Mouse (Mus musculus) olfactory bulb, adult 2 months (tissue): ENCODE data around the gene S1pr3. TPM values are rescaled to one million over a fixed set of nuclear protein-coding genes. Genes with fewer than 3 reads are reported as not detected.

ENCODE experiments used
- H3K27ac ChIP-seq: fragments of 200-500 bp; 2 replicates; pipeline ENCODE4 v1.5.1; 2012; ENCODE audit warnings: low read depth, low read length; ENCODE audit not compliant: insufficient read depth
- H3K4me1 ChIP-seq: fragments of 200-500 bp; 2 replicates; pipeline ENCODE4 v1.6.1; 2012; ENCODE audit warnings: low read length; ENCODE audit not compliant: control insufficient read depth, insufficient read depth
- H3K4me3 ChIP-seq: fragments of 200-500 bp; 2 replicates; pipeline ENCODE4 v1.5.1; 2012; ENCODE audit warnings: mild to moderate bottlenecking, low read depth, low read length, moderate library complexity; ENCODE audit not compliant: insufficient read depth
- CTCF ChIP-seq: fragments of 200-500 bp; IDR thresholded peaks from 2 replicates; pipeline ENCODE4 v1.5.1; 2012; ENCODE audit warnings: low read depth, mild to moderate bottlenecking, low read length, moderate library complexity; ENCODE audit not compliant: insufficient read depth
- POLR2A ChIP-seq: fragments of 200-500 bp; IDR thresholded peaks from 2 replicates; pipeline ENCODE4 v1.6.1; 2012; ENCODE audit warnings: mild to moderate bottlenecking, low read depth, low read length, moderate library complexity; ENCODE audit not compliant: insufficient read depth
- WGBS: fragments of 180-500 bp; shearing (Covaris S2); methylation state at CpG from one replicate; pipeline ENCODE4 v1.1.7; 2018; 5-methylcytosine and 5-hydroxymethylcytosine counted together
- polyA plus RNA-seq: library from polyadenylated mRNA; stranded (reverse); fragments of >200 nt; gene quantifications from 2 replicates; pipeline ENCODE4 v1.2.4, GENCODE M21; 2012; ENCODE audit warnings: low replicate concordance; ENCODE audit not compliant: missing spikeins, insufficient read depth, insufficient read length

Gene S1pr3
- polyA plus RNA-seq, 1 experiment: not detected

DNA sequence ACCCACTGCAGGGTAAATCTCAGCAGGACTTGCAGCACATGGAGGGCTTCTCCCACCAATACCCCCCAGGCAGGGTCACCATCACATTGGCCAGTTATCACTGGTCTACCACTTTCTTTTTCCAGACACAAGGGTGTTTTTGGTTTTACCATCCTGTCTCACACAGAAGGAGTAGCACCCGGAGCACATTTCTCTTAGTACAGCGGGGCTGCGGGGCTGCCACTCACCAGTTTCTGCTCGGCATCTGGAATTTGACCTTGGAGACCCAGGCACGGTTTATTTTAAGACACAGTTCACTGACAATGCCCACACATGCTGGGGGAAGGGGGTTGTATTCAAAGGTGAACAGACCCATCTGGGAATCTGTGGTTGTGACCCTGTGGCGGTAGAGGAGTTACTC lies 28.8 kb upstream of the S1pr3 start:
- no peak overlapping the region for H3K27ac ChIP-seq
- no peaks in the 10 kb centered on the region for H3K4me1 ChIP-seq
- TF ChIP-seq CTCF: no peak
- TF ChIP-seq POLR2A: no peak
- WGBS: 74% methylated on average over 6 of the region's 6 CpGs
- no peak overlapping the region for H3K4me3 ChIP-seq

DNA sequence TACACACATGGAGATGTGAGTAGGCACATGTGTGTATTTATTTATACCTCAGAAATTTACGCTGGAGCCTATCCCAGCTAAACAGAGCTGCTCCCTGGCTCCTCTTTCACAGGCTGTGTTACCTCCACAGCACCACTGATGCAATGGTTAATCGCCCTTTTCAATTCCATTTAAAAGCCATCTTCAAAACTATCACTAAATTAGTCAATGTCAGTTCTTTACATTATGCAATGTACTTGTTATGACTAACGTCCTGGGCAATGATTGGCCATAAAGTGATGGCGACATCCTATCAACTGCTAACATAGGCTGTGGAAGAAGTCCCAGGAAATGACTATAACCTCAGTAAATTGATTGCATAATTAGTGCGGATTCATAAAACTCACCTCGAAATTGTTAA lies 26.9 kb upstream of the S1pr3 start:
- no peak overlapping the region for H3K27ac ChIP-seq
- TF ChIP-seq POLR2A: no peak
- TF ChIP-seq CTCF: no peak
- no peaks in the 10 kb centered on the region for H3K4me1 ChIP-seq
- 95% methylated on average over 6 of the region's 6 CpGs for WGBS
- H3K4me3 ChIP-seq: no peak overlapping the region

DNA sequence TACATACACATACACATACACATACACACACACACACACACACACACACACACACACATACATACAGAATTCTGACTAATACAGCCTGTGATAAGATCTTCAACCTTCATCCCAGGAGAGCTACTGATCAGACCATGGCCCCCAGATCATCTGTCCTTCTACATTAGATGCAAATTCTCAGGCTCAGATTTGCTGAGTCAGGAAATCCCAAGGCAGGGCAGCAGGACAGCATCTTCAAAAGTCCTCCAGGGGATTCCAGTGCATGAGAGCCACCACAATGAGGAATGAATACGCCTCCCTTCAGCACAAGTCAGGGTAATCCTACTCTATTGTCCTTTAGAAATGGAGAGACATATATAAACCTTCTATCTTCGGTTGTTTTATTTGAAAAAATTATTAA lies 23.5 kb upstream of the S1pr3 start:
- no peak overlapping the region for H3K27ac ChIP-seq
- 90% methylated on average over 2 of the region's 2 CpGs for WGBS
- H3K4me3 ChIP-seq: no peak overlapping the region
- no peak for TF ChIP-seq POLR2A
- TF ChIP-seq CTCF: no peak
- no peaks in the 10 kb centered on the region for H3K4me1 ChIP-seq

DNA sequence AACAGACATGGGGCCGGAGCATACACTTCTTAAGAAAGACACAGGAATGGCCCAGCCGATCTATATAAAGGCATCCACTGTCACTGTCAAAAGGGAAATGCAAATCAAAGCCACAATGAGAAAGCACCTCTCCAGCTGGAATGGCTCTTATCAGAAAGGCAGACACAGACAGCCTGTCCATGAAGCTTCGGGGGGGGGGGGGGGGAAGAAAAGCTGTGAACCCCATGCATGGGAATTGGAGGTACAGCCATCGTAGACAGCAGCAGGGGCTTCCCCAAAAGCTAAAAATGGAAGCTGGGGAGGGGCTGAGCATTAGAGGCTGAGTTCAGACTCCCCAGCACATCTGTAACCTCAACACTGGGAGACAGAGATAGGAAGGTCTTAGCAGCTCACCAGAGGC lies 20.5 kb upstream of the S1pr3 start:
- no peak overlapping the region for H3K4me3 ChIP-seq
- peaks cover 4% of the 10 kb centered on the region; the same call in 1 of the 2 replicates for H3K4me1 ChIP-seq
- no peak overlapping the region for H3K27ac ChIP-seq
- TF ChIP-seq POLR2A (no peak), CTCF (no peak)
- WGBS: 59% methylated on average over 4 of the region's 4 CpGs

DNA sequence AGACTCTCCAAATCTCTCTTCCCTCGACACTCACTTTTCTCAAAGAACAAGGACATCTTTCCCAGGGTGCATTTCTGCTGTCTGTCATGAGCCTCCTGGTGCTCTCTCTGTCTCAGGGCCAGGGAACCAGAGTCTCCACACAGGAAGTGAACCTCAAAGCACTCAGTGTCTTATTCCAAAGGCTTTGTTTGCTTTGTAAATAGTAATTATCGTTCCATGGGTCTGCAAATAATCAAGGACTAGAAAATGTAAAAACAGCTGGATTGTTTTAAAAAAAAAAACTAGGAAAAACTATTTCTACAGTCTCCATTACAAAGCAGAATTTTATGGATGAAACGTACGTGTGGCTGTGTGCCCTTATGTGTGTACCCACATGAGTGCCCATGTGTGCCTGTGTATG lies 18.0 kb upstream of the S1pr3 start:
- 38% methylated on average over 4 of the region's 4 CpGs for WGBS
- no peak for TF ChIP-seq CTCF
- no peak for TF ChIP-seq POLR2A
- H3K4me3 ChIP-seq: no peak overlapping the region
- H3K27ac ChIP-seq: no peak overlapping the region
- peaks cover 4% of the 10 kb centered on the region; the same call in 1 of the 2 replicates for H3K4me1 ChIP-seq

DNA sequence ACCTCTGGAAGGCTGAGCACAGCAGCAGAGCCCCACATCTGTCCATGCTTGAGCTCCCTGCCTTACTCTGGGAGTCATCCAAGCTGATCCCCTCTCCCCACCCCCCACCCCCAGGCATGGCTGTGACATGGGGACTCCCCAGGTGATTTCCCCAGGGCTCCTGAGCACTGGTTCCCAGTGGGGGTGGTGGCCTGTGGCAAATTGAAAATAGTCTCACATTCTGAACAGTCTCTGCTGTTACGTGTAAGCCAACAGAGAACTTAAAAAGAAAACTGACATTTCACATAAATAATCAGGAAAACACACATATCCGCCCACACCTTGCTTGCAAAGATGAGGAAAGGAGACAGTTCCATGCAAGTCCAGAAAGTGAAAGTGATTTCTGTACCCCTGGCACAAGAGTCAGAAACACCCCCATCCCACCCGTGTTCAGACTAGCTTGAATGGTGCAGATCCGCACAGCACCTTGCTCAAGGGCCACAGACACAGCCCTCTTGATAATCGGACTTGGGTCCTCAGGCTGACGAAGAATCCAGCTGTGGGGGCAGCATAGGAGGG lies 17.0 kb upstream of the S1pr3 start:
- Histone ChIP-seq H3K27ac (no peak overlapping the region), H3K4me3 (no peak overlapping the region), H3K4me1 (peaks cover 4% of the 10 kb centered on the region; the same call in 1 of the 2 replicates)
- 94% methylated on average over 6 of the region's 6 CpGs for WGBS
- TF ChIP-seq POLR2A (no peak), CTCF (no peak)

- TF ChIP-seq POLR2A: no peak
- no peak for TF ChIP-seq CTCF
- no peak overlapping the region for H3K4me3 ChIP-seq
- peaks cover 4% of the 10 kb centered on the region; the same call in 1 of the 2 replicates for H3K4me1 ChIP-seq
- H3K27ac ChIP-seq: no peak overlapping the region
- WGBS: 60% methylated on average over 1 of the region's 1 CpGs
Observed at GRCm38 (mm10) chr13:51392256-51392655, 16.2 kb upstream of the S1pr3 start.

- TF ChIP-seq CTCF (no peak), POLR2A (no peak)
- Histone ChIP-seq H3K4me3 (no peak overlapping the region), H3K4me1 (peaks cover 11% of the 10 kb centered on the region), H3K27ac (no peak overlapping the region)
- 85% methylated on average over 6 of the region's 6 CpGs for WGBS
Observed at GRCm38 (mm10) chr13:51397861-51398260, 10.6 kb upstream of the S1pr3 start.

DNA sequence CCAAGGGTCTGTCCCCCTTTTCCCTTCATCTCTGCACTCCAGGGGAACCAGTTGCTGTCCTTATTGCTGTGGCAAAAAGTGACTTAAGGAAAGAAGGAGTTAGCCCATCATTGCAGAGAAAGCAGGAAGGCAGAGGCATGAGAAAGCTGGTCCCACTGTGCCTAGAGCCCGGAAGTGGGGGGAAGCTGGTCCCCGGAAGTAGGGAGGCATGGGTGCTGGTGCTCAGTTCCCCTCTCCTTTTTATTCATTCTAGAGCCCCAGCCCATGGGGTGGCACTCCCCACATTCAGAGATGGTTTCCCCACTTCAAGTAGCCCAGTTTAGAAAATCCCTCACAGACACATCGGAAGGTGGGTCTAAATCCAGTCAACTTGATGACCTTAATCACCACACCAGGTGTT lies 8.9 kb upstream of the S1pr3 start:
- H3K27ac ChIP-seq: no peak overlapping the region
- H3K4me1 ChIP-seq: peaks cover 14% of the 10 kb centered on the region
- WGBS: 95% methylated on average over 3 of the region's 3 CpGs
- TF ChIP-seq POLR2A: no peak
- no peak for TF ChIP-seq CTCF
- no peak overlapping the region for H3K4me3 ChIP-seq
